Mouse (Mus musculus): ENCODE measurements at regions not wholly inside any gene's neighbourhood (a gene's known extent, or its start where the extent isn't known, plus 50 kb on each side); places are given as distances from the start of the nearest gene placed in this dataset.

DNA sequence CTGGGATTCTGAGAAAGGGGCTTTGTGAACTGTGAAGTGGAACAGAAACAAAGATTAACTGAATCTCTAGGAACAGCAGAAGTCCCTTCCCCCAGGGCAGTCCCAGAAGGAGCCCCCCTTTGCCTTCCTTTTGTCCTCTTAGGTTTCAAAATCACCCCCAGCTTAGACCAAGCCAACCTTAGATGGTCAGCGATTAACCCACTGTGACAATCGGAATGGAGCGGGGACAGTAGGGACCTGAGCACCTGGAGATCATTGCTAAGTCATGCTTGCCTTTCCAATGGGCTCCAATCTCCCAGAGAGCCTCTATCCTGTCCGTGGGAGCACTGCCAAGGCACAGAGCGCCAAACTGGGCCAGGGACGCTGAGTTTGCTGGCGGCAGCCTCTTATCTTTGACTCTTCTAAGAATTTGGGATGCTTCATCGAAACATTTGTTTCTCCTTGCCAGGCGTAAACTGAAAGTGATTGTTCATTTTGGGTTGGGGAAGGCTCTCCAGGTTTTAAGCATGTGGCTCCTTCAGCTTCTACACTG lies 165.3 kb upstream of the Ankrd55 start:
- Histone ChIP-seq H3K27ac (ENCODE audit: insufficient read depth, low read length) (no peak overlapping the region), H3K4me1 (ENCODE audit: control insufficient read depth, insufficient read depth, low read length) (peaks cover 3% of the 10 kb centered on the region), H3K4me3 (ENCODE audit: insufficient read depth, low read length) (no peak overlapping the region)
- TF ChIP-seq POLR2A (IDR thresholded peaks at IDR 0.05; ENCODE audit: low read depth, low read length) = no peak
- TF ChIP-seq CTCF (IDR thresholded peaks at IDR 0.05; ENCODE audit: borderline replicate concordance, insufficient read depth, low read length) = no peak

DNA sequence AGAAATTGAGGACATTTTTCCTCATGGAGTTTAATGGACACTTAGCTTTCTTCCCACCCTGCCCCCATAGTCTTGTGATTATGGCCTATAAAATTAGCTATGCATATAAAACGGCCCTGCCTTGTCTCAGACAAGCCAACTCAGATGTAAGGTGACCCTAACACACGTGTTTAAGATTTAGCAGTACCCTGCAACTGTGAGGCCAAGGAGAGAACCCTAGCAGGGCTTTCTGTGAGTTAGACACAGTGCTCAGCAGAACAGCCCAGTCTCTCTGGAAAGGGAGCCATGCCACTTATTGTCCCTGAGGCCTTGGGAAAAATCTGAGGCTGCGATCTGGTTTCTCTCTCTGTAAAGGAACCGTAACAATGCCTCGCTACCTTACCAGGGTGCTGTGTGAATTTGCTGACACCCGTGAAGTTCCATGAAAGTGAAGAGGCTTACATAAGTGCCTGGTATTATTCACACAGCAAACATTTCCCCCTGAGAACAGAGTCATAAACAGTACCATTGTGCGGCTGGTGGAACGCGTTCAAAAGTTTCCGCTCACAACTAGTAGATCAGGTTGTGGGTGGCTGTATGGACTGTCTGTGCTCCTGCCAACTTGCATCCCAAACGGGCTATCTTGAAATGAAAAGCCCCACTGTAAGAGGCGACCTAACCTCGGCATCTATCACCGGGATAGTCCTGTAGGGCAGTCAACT lies 162.3 kb upstream of the Ankrd55 start:
- no peak overlapping the region for H3K27ac ChIP-seq (ENCODE audit: insufficient read depth, low read length)
- TF ChIP-seq POLR2A (IDR thresholded peaks at IDR 0.05; ENCODE audit: low read depth, low read length) (no peak), CTCF (IDR thresholded peaks at IDR 0.05; ENCODE audit: borderline replicate concordance, insufficient read depth, low read length) (no peak)
- H3K4me1 ChIP-seq (ENCODE audit: control insufficient read depth, insufficient read depth, low read length) = no peaks in the 10 kb centered on the region; the same call in 1 of the 2 replicates

DNA sequence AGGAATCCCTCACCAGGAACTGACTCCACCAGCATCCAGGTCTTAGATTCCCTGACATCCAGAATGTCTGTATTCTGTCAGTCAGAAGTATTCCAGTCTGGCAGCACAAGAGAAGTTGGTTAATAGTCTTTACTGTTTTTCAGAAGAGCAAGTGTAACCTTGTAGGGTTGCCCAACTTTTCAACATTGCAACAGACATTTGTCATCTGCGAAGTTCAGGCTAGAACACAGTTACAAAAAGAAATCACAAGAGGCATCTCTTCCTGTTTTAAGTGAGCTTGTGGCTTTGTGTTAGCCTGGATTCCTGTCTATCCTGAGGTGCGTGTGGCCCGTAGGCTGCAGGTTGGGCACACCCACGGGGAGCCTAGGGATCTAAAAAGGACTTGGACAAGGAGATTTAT lies 158.0 kb upstream of the Ankrd55 start:
- H3K4me3 ChIP-seq (ENCODE audit: insufficient read depth, low read length) = no peak overlapping the region
- no peak for TF ChIP-seq CTCF (IDR thresholded peaks at IDR 0.05; ENCODE audit: borderline replicate concordance, insufficient read depth, low read length)
- no peak for TF ChIP-seq POLR2A (IDR thresholded peaks at IDR 0.05; ENCODE audit: low read depth, low read length)
- no peak overlapping the region for H3K27ac ChIP-seq (ENCODE audit: insufficient read depth, low read length)
- H3K4me1 ChIP-seq (ENCODE audit: control insufficient read depth, insufficient read depth, low read length) = no peaks in the 10 kb centered on the region

More for the DNA sequence above, 162.3 kb upstream of the Ankrd55 start:
- H3K4me3 ChIP-seq (ENCODE audit: insufficient read depth, low read length) = no peak overlapping the region

DNA sequence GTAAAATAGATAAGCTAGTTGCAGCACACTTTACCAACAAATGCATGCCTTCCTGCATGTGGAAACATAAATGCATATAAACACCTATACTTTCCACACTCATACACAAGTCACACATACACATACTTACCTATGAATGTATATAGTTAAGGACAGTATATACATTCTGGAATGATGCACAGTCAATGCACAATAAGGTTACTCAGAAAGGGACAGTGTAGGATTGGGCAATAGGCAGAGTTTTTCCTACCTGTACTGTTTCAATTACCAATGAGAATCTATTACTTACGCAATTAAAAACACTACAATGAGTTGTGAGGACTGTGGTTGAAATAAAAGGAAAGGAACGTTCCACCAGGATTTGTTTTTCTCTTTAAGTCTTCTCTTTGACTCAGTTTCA lies 157.5 kb upstream of the Ankrd55 start:
- H3K4me1 ChIP-seq (ENCODE audit: control insufficient read depth, insufficient read depth, low read length) = no peaks in the 10 kb centered on the region
- no peak overlapping the region for H3K27ac ChIP-seq (ENCODE audit: insufficient read depth, low read length)
- no peak overlapping the region for H3K4me3 ChIP-seq (ENCODE audit: insufficient read depth, low read length)
- TF ChIP-seq CTCF (IDR thresholded peaks at IDR 0.05; ENCODE audit: borderline replicate concordance, insufficient read depth, low read length) (no peak), POLR2A (IDR thresholded peaks at IDR 0.05; ENCODE audit: low read depth, low read length) (no peak)

DNA sequence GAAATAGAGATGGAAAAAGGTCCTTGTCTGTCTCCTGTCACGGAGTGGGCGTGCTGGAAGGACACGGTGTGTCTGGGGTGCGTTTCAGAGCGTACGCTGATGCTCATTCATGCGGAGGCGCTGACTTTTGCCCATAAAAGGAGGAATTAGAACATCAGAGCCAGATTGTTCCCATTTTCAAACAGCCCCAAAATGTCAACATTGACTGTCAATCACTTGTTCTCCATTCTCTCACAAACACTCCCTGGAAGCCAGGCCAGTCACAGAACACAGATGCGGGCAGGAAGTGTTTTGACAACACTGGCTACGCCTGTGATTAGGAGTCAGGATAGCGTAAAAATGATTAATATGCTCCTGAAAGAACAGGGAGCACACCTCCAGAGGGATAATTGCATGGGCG lies 157.1 kb upstream of the Ankrd55 start:
- H3K27ac ChIP-seq (ENCODE audit: insufficient read depth, low read length) = no peak overlapping the region
- H3K4me3 ChIP-seq (ENCODE audit: insufficient read depth, low read length) = no peak overlapping the region
- H3K4me1 ChIP-seq (ENCODE audit: control insufficient read depth, insufficient read depth, low read length) = no peaks in the 10 kb centered on the region
- no peak for TF ChIP-seq POLR2A (IDR thresholded peaks at IDR 0.05; ENCODE audit: low read depth, low read length)
- TF ChIP-seq CTCF (IDR thresholded peaks at IDR 0.05; ENCODE audit: borderline replicate concordance, insufficient read depth, low read length) = no peak

DNA sequence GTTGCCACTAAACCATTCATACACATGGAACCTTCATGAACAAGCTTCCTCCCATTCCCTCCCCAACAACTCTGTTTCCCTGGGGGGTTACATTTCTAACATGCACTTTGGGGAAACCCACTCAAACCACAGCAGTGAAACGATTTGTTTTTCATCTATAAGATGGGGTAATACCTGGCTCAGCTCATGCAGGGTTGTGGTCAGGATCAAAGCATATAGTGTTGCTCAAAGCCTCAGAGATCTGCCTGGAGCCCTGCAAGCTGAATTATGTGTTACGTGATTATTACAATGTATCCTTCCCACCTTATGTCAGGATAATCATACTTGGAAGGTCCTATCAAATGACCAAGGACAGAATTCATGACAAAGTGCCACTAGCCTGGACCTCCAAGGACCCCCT lies 154.5 kb upstream of the Ankrd55 start:
- H3K27ac ChIP-seq (ENCODE audit: insufficient read depth, low read length) = no peak overlapping the region
- TF ChIP-seq POLR2A (IDR thresholded peaks at IDR 0.05; ENCODE audit: low read depth, low read length) = no peak
- no peak for TF ChIP-seq CTCF (IDR thresholded peaks at IDR 0.05; ENCODE audit: borderline replicate concordance, insufficient read depth, low read length)
- H3K4me1 ChIP-seq (ENCODE audit: control insufficient read depth, insufficient read depth, low read length) = no peaks in the 10 kb centered on the region
- no peak overlapping the region for H3K4me3 ChIP-seq (ENCODE audit: insufficient read depth, low read length)

DNA sequence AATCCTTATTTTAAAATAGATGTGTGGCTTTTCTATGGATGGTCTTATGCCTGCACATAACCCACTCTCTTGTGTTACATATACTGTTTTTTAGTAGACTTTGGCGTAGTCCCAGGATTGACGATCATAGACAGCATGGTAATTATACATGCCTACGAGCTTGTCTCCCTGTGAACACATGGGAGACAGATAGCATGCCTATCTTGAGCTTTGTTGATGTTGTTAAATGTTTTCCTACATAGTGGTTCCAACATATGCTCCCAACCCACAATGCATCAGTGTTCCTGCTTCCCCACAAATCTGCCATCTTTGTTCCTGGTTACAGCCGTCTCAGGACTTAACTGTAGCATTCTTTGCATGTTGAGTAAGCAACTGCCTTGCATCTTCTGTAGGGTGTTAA lies 153.6 kb upstream of the Ankrd55 start:
- no peak for TF ChIP-seq CTCF (IDR thresholded peaks at IDR 0.05; ENCODE audit: borderline replicate concordance, insufficient read depth, low read length)
- TF ChIP-seq POLR2A (IDR thresholded peaks at IDR 0.05; ENCODE audit: low read depth, low read length) = no peak
- Histone ChIP-seq H3K4me1 (ENCODE audit: control insufficient read depth, insufficient read depth, low read length) (no peaks in the 10 kb centered on the region), H3K4me3 (ENCODE audit: insufficient read depth, low read length) (no peak overlapping the region), H3K27ac (ENCODE audit: insufficient read depth, low read length) (no peak overlapping the region)

DNA sequence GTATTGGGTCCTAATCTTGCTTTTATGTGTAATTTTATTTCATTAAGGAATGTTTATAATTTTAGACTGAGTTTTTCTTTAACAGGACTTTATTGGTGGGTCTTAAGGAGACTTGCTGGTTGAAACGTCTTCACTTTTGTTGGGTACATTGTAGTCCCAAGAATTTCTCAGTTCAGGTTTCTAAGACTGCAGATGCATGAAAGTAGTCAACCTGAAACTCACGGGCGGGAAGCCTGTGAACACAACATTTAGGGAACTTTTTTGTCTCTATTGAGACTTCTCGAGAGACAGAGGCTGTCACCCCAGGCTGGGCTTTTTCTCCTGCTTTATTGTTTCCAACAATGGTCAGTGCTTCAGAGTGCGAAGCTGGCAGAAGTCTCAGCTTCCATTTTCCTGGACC lies 152.5 kb upstream of the Ankrd55 start:
- H3K27ac ChIP-seq (ENCODE audit: insufficient read depth, low read length) = no peak overlapping the region
- no peak overlapping the region for H3K4me3 ChIP-seq (ENCODE audit: insufficient read depth, low read length)
- H3K4me1 ChIP-seq (ENCODE audit: control insufficient read depth, insufficient read depth, low read length) = no peaks in the 10 kb centered on the region
- no peak for TF ChIP-seq CTCF (IDR thresholded peaks at IDR 0.05; ENCODE audit: borderline replicate concordance, insufficient read depth, low read length)
- TF ChIP-seq POLR2A (IDR thresholded peaks at IDR 0.05; ENCODE audit: low read depth, low read length) = no peak

DNA sequence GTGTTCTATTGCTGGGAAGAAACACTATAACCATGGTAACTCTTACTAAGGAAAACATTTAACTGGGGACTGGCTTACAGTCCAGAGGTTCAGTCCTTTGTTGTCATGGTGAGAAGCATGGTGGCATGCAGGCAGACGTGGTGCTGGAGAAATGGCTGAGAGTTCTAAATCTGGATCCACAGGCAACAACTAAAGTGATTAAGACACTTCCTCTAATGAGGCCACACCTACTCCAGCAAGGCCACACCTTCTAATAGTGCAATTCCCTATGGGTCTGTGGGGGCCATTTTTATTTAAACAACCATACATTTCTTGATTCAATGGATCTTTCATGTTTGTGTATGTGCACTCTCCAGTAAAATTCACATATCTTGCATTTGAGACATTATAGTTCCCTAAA lies 151.4 kb upstream of the Ankrd55 start:
- no peak overlapping the region for H3K4me3 ChIP-seq (ENCODE audit: insufficient read depth, low read length)
- no peaks in the 10 kb centered on the region for H3K4me1 ChIP-seq (ENCODE audit: control insufficient read depth, insufficient read depth, low read length)
- TF ChIP-seq CTCF (IDR thresholded peaks at IDR 0.05; ENCODE audit: borderline replicate concordance, insufficient read depth, low read length) = no peak
- TF ChIP-seq POLR2A (IDR thresholded peaks at IDR 0.05; ENCODE audit: low read depth, low read length) = no peak
- H3K27ac ChIP-seq (ENCODE audit: insufficient read depth, low read length) = no peak overlapping the region

DNA sequence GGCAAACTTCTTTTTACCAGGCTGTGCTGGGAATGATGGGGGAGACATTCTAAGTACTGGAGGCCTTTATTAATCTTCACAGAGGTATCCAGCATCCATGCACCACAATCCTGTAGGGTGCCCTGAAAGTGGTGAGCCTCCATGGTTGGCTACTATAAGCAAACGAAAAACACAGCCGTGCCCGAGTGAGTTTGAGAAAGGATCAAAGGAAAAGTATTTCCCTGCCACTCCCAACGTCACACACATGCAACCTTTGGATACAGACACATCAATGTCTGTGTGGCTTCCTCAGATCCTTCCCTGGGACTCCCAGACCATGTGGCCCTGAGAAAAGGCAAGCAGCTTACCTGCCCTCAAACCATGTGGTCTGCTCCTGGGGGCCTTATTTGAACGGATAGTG lies 147.4 kb upstream of the Ankrd55 start:
- Histone ChIP-seq H3K27ac (ENCODE audit: insufficient read depth, low read length) (no peak overlapping the region), H3K4me3 (ENCODE audit: insufficient read depth, low read length) (no peak overlapping the region), H3K4me1 (ENCODE audit: control insufficient read depth, insufficient read depth, low read length) (peaks cover 8% of the 10 kb centered on the region)
- no peak for TF ChIP-seq CTCF (IDR thresholded peaks at IDR 0.05; ENCODE audit: borderline replicate concordance, insufficient read depth, low read length)
- no peak for TF ChIP-seq POLR2A (IDR thresholded peaks at IDR 0.05; ENCODE audit: low read depth, low read length)

All from embryonic fibroblast, embryonic 13.5 days (primary cell).